Mouse (Mus musculus) limb, embryonic 15.5 days (tissue): ENCODE data around the gene Wipf3. TPM values are rescaled to one million over a fixed set of nuclear protein-coding genes. Genes with fewer than 3 reads are reported as not detected.

Experiments
- ATAC-seq: fragments of 200-750 bp; cut with Nextera tagmentation; 2 replicates; pipeline ENCODE4 v1.8.0; 2017; ENCODE audit warnings: low read depth, moderate TSS enrichment; ENCODE audit not compliant: insufficient number of reproducible peaks, low FRiP score, low TSS enrichment
- H3K27ac ChIP-seq: fragments of 300-500 bp; sonication (generic); 2 replicates; pipeline ENCODE4 v1.5.1; 2015; ENCODE audit warnings: moderate library complexity, mild to moderate bottlenecking, inconsistent platforms
- H3K27me3 ChIP-seq: fragments of 300-500 bp; sonication (generic); 2 replicates; pipeline ENCODE4 v1.6.1; 2015; ENCODE audit warnings: inconsistent platforms
- H3K36me3 ChIP-seq: fragments of 300-500 bp; sonication (generic); 2 replicates; pipeline ENCODE4 v1.6.1; 2015; ENCODE audit warnings: inconsistent platforms
- H3K4me1 ChIP-seq: fragments of 300-500 bp; sonication (generic); 2 replicates; pipeline ENCODE4 v1.6.1; 2015; ENCODE audit warnings: inconsistent platforms
- H3K4me2 ChIP-seq: fragments of 300-500 bp; sonication (generic); 2 replicates; pipeline ENCODE4 v1.6.1; 2015; ENCODE audit warnings: mild to moderate bottlenecking, inconsistent platforms
- H3K4me3 ChIP-seq: fragments of 300-500 bp; sonication (generic); 2 replicates; pipeline ENCODE4 v1.5.1; 2015; ENCODE audit warnings: mild to moderate bottlenecking, inconsistent platforms
- H3K9ac ChIP-seq: fragments of 300-500 bp; sonication (generic); 2 replicates; pipeline ENCODE4 v1.6.1; 2015; ENCODE audit warnings: inconsistent platforms
- H3K9me3 ChIP-seq: fragments of 300-500 bp; sonication (generic); 2 replicates; pipeline ENCODE4 v1.6.1; 2016; ENCODE audit warnings: inconsistent platforms
- WGBS: fragments of 180-500 bp; shearing (Covaris S2); methylation state at CpG from one replicate; pipeline ENCODE4 v1.1.7; 2015; 5-methylcytosine and 5-hydroxymethylcytosine counted together
- polyA plus RNA-seq: library from polyadenylated mRNA; unstranded; fragments of >200 nt; fragmentation: Nextera tagmentation; extraction: Ambion mirVana; gene quantifications from 2 replicates; pipeline ENCODE4 v1.2.1, GENCODE M21; 2015

Gene Wipf3
- polyA plus RNA-seq = 1.4 and 1.5 TPM in 2 replicates

- Histone ChIP-seq H3K4me3 (peak within 1 kb of the TSS; percentile 53), H3K9me3 (no peaks in the 10 kb centered on the region), H3K4me2 (peak within 1 kb of the TSS; percentile 95), H3K36me3 (no peaks in the 10 kb centered on the region), H3K9ac (peak within 1 kb of the TSS; percentile 45), H3K27me3 (peaks cover 30% of the 10 kb centered on the region), H3K27ac (no peak within 1 kb of the TSS), H3K4me1 (peaks cover 19% of the 10 kb centered on the region)
- under 1% methylated on average over 69 of the region's 71 CpGs for WGBS
- peak; percentile 58; the same call in 1 of the 2 replicates for ATAC-seq
Measured at GRCm38 (mm10) chr6:54429447-54430194, at the start of gene Wipf3. Gene Wipf3, plus strand, starts transcription at chr6:54429603.

- WGBS = 23% methylated on average over 8 of the region's 8 CpGs
- Histone ChIP-seq H3K4me2 (no peak overlapping the region), H3K4me1 (peaks cover 19% of the 10 kb centered on the region), H3K36me3 (no peaks in the 10 kb centered on the region), H3K9ac (no peak overlapping the region), H3K27ac (no peak overlapping the region), H3K4me3 (no peak overlapping the region), H3K9me3 (no peaks in the 10 kb centered on the region), H3K27me3 (no peaks in the 10 kb centered on the region)
- ATAC-seq = no peak
Measured at GRCm38 (mm10) chr6:54382636-54383035, 46.8 kb upstream of the Wipf3 start.

GRCm38 (mm10) chr6:54383893-54384524, 45.4 kb upstream of the Wipf3 start:
- Histone ChIP-seq H3K4me2 (no peak overlapping the region), H3K27me3 (no peaks in the 10 kb centered on the region), H3K9ac (no peak overlapping the region; the same call in 1 of the 2 replicates), H3K4me3 (no peak overlapping the region), H3K4me1 (peaks cover 32% of the 10 kb centered on the region), H3K36me3 (no peaks in the 10 kb centered on the region), H3K9me3 (no peaks in the 10 kb centered on the region), H3K27ac (no peak overlapping the region)
- 46% methylated on average over 12 of the region's 12 CpGs for WGBS
- ATAC-seq = no peak

- ATAC-seq = no peak
- no peak overlapping the region for H3K4me2 ChIP-seq
- 94% methylated on average over 1 of the region's 1 CpGs for WGBS
- no peaks in the 10 kb centered on the region for H3K9me3 ChIP-seq
- H3K36me3 ChIP-seq = no peaks in the 10 kb centered on the region
- no peak overlapping the region for H3K27ac ChIP-seq
- H3K27me3 ChIP-seq = no peaks in the 10 kb centered on the region
- H3K4me3 ChIP-seq = no peak overlapping the region
- no peak overlapping the region for H3K9ac ChIP-seq
- peaks cover 37% of the 10 kb centered on the region for H3K4me1 ChIP-seq
Measured at GRCm38 (mm10) chr6:54384777-54385176, 44.6 kb upstream of the Wipf3 start.

GRCm38 (mm10) chr6:54386429-54386828, 43.0 kb upstream of the Wipf3 start:
- H3K27ac ChIP-seq = peak overlapping the region; percentile 38; the same call in 1 of the 2 replicates
- no peak overlapping the region for H3K9ac ChIP-seq
- peaks cover 37% of the 10 kb centered on the region for H3K4me1 ChIP-seq

GRCm38 (mm10) chr6:54387044-54387443, 42.4 kb upstream of the Wipf3 start:
- Histone ChIP-seq H3K27ac (no peak overlapping the region), H3K27me3 (no peaks in the 10 kb centered on the region), H3K36me3 (no peaks in the 10 kb centered on the region), H3K4me3 (no peak overlapping the region), H3K9me3 (no peaks in the 10 kb centered on the region), H3K4me1 (peaks cover 37% of the 10 kb centered on the region), H3K4me2 (no peak overlapping the region), H3K9ac (no peak overlapping the region)
- no peak for ATAC-seq
- 72% methylated on average over 3 of the region's 3 CpGs for WGBS

More at GRCm38 (mm10) chr6:54386429-54386828, 43.0 kb upstream of the Wipf3 start:
- ATAC-seq = no peak
- Histone ChIP-seq H3K4me2 (no peak overlapping the region), H3K4me3 (no peak overlapping the region), H3K27me3 (no peaks in the 10 kb centered on the region), H3K9me3 (no peaks in the 10 kb centered on the region), H3K36me3 (no peaks in the 10 kb centered on the region)
- 31% methylated on average over 4 of the region's 4 CpGs for WGBS

GRCm38 (mm10) chr6:54387751-54388150, 41.7 kb upstream of the Wipf3 start:
- 47% methylated on average over 5 of the region's 5 CpGs for WGBS
- no peak overlapping the region for H3K9ac ChIP-seq
- no peak overlapping the region; the same call in 1 of the 2 replicates for H3K27ac ChIP-seq
- H3K4me2 ChIP-seq = no peak overlapping the region
- peaks cover 37% of the 10 kb centered on the region for H3K4me1 ChIP-seq
- no peaks in the 10 kb centered on the region for H3K9me3 ChIP-seq
- no peaks in the 10 kb centered on the region for H3K27me3 ChIP-seq
- H3K4me3 ChIP-seq = no peak overlapping the region
- H3K36me3 ChIP-seq = no peaks in the 10 kb centered on the region
- no peak for ATAC-seq

GRCm38 (mm10) chr6:54388690-54389275, 40.6 kb upstream of the Wipf3 start:
- no peak for ATAC-seq
- WGBS = 56% methylated on average over 7 of the region's 7 CpGs

GRCm38 (mm10) chr6:54391765-54392164, 37.6 kb upstream of the Wipf3 start:
- no peak for ATAC-seq
- Histone ChIP-seq H3K9ac (no peak overlapping the region), H3K36me3 (no peaks in the 10 kb centered on the region), H3K4me1 (peaks cover 26% of the 10 kb centered on the region), H3K27ac (no peak overlapping the region), H3K9me3 (no peaks in the 10 kb centered on the region), H3K4me3 (no peak overlapping the region), H3K4me2 (no peak overlapping the region), H3K27me3 (0 out of 2 replicates have a peak, but pooled peaks cover 5% of the 10 kb centered on the region)
- WGBS = 4% methylated on average over 3 of the region's 3 CpGs

More at GRCm38 (mm10) chr6:54388690-54389275, 40.6 kb upstream of the Wipf3 start:
- H3K4me1 ChIP-seq = peaks cover 37% of the 10 kb centered on the region
- H3K4me2 ChIP-seq = no peak overlapping the region
- no peak overlapping the region for H3K9ac ChIP-seq
- no peak overlapping the region for H3K27ac ChIP-seq
- H3K36me3 ChIP-seq = no peaks in the 10 kb centered on the region
- no peak overlapping the region for H3K4me3 ChIP-seq
- H3K9me3 ChIP-seq = no peaks in the 10 kb centered on the region
- H3K27me3 ChIP-seq = 0 out of 2 replicates have a peak, but pooled peaks cover 5% of the 10 kb centered on the region

- no peak overlapping the region for H3K4me2 ChIP-seq
- H3K9ac ChIP-seq = no peak overlapping the region
- no peak overlapping the region for H3K27ac ChIP-seq
- 0 out of 2 replicates have a peak, but pooled peaks cover 5% of the 10 kb centered on the region for H3K27me3 ChIP-seq
- H3K9me3 ChIP-seq = no peaks in the 10 kb centered on the region
- no peak overlapping the region for H3K4me3 ChIP-seq
- H3K4me1 ChIP-seq = peaks cover 5% of the 10 kb centered on the region
- WGBS = 65% methylated on average over 6 of the region's 6 CpGs
- no peaks in the 10 kb centered on the region for H3K36me3 ChIP-seq
- ATAC-seq = no peak
Measured at GRCm38 (mm10) chr6:54393886-54394285, 35.5 kb upstream of the Wipf3 start.

- Histone ChIP-seq H3K9ac (no peak overlapping the region), H3K4me3 (no peak overlapping the region), H3K9me3 (no peaks in the 10 kb centered on the region), H3K4me2 (no peak overlapping the region), H3K27me3 (no peaks in the 10 kb centered on the region), H3K36me3 (no peaks in the 10 kb centered on the region), H3K4me1 (peaks cover 5% of the 10 kb centered on the region; the same call in 1 of the 2 replicates), H3K27ac (peak overlapping the region; percentile 1)
- 51% methylated on average over 11 of the region's 11 CpGs for WGBS
- ATAC-seq = no peak
Measured at GRCm38 (mm10) chr6:54399194-54399923, 30.0 kb upstream of the Wipf3 start.
